Mouse (Mus musculus): ENCODE results near the gene Snx33.
"Not testable (repeated sequence)": the region's sequence is repeated elsewhere in the genome, so short reads cannot be mapped to it uniquely, and the experiment has no call there.

Snx33 gene

GRCm38 (mm10) chr9:56928041-56928811 is at the start of gene Snx33:
TSS of gene Snx33 (minus strand) at chr9:56928371.
- DNase-seq (ENCODE audit: inconsistent age in 2 of 2, low spot score in 1 of 2) = peak; percentile 97 to 99

- no peak for DNase-seq (ENCODE audit: inconsistent age in 2 of 2, low spot score in 1 of 2)
These were observed 47.0 kb upstream of the Snx33 start for GRCm38 (mm10) chr9:56975199-56975598.

GRCm38 (mm10) chr9:56973960-56974524 is 45.9 kb upstream of the Snx33 start:
- DNase-seq (ENCODE audit: inconsistent age in 2 of 2, low spot score in 1 of 2) = no peak

- no peak for DNase-seq (ENCODE audit: inconsistent age in 2 of 2, low spot score in 1 of 2)
These were observed 42.0 kb upstream of the Snx33 start for GRCm38 (mm10) chr9:56970158-56970557.

- no peak for DNase-seq (ENCODE audit: inconsistent age in 2 of 2, low spot score in 1 of 2)
These were observed 33.4 kb upstream of the Snx33 start for GRCm38 (mm10) chr9:56961591-56961990.

GRCm38 (mm10) chr9:56958689-56959088 is 30.5 kb upstream of the Snx33 start:
- DNase-seq (ENCODE audit: inconsistent age in 2 of 2, low spot score in 1 of 2) = no peak

- DNase-seq (ENCODE audit: inconsistent age in 2 of 2, low spot score in 1 of 2) = peak in 1 of 2 experiments; percentile 46
These were observed 28.9 kb upstream of the Snx33 start for GRCm38 (mm10) chr9:56956966-56957675.

GRCm38 (mm10) chr9:56953562-56953961 is 25.4 kb upstream of the Snx33 start:
- no peak for DNase-seq (ENCODE audit: inconsistent age in 2 of 2, low spot score in 1 of 2)

GRCm38 (mm10) chr9:56950414-56951400 is 22.5 kb upstream of the Snx33 start, which contains the start of gene Snupn:
TSS of gene Snupn (plus strand) at chr9:56950878.
- peak; percentile 98 to 99 for DNase-seq (ENCODE audit: inconsistent age in 2 of 2, low spot score in 1 of 2)

- peak; percentile 14 to 54 for DNase-seq (ENCODE audit: inconsistent age in 2 of 2, low spot score in 1 of 2)
These were observed 21.6 kb upstream of the Snx33 start for GRCm38 (mm10) chr9:56949767-56950166.

GRCm38 (mm10) chr9:56948699-56949098 is 20.5 kb upstream of the Snx33 start:
- not testable (repeated sequence) for DNase-seq (ENCODE audit: inconsistent age in 2 of 2, low spot score in 1 of 2)

- peak; percentile 32 to 81 for DNase-seq (ENCODE audit: inconsistent age in 2 of 2, low spot score in 1 of 2)
These were observed 19.3 kb upstream of the Snx33 start for GRCm38 (mm10) chr9:56947481-56947880.

- peak; percentile 15 to 74 for DNase-seq (ENCODE audit: inconsistent age in 2 of 2, low spot score in 1 of 2)
These were observed 10.2 kb upstream of the Snx33 start for GRCm38 (mm10) chr9:56938374-56938773.

- DNase-seq (ENCODE audit: inconsistent age in 2 of 2, low spot score in 1 of 2) = peak; percentile 91 to 97
These were observed 9.3 kb upstream of the Snx33 start, which contains the start of gene Imp3 for GRCm38 (mm10) chr9:56937223-56938160. TSS of gene Imp3 (plus strand) at chr9:56937475.

GRCm38 (mm10) chr9:56936861-56937222 is 8.7 kb upstream of the Snx33 start:
- no peak for DNase-seq (ENCODE audit: inconsistent age in 2 of 2, low spot score in 1 of 2)

GRCm38 (mm10) chr9:56930556-56930955 is 2.4 kb upstream of the Snx33 start:
- DNase-seq (ENCODE audit: inconsistent age in 2 of 2, low spot score in 1 of 2) = no peak

GRCm38 (mm10) chr9:56929496-56929895 is 1.3 kb upstream of the Snx33 start:
- DNase-seq (ENCODE audit: inconsistent age in 2 of 2, low spot score in 1 of 2) = peak in 1 of 2 experiments; percentile 40

- peak; percentile 65 to 85 for DNase-seq (ENCODE audit: inconsistent age in 2 of 2, low spot score in 1 of 2)
These were observed 769 bp downstream of the Snx33 start for GRCm38 (mm10) chr9:56927191-56928012.

- peak in 1 of 2 experiments; percentile 40 for DNase-seq (ENCODE audit: inconsistent age in 2 of 2, low spot score in 1 of 2)
These were observed 1.8 kb downstream of the Snx33 start for GRCm38 (mm10) chr9:56926387-56926786.

Measured in adrenal gland, adult (tissue).